Mouse (Mus musculus) lung, adult 2 months (tissue): ENCODE measurements around the gene Catsperd.

Experiments
- CTCF ChIP-seq: fragments of 200-500 bp; IDR thresholded peaks from 2 replicates; pipeline ENCODE4 v1.5.1; 2011; ENCODE audit warnings: mild to moderate bottlenecking, low read length, control low read depth; ENCODE audit not compliant: insufficient read depth
- POLR2A ChIP-seq: fragments of 200-500 bp; IDR thresholded peaks from 2 replicates; pipeline ENCODE4 v1.6.1; 2011; ENCODE audit warnings: low read depth, mild to moderate bottlenecking, control low read depth, low read length, borderline replicate concordance; ENCODE audit errors: extremely low read depth

GRCm38 (mm10) chr17:56706515-56706914 is 78.6 kb downstream of the Catsperd start:
- TF ChIP-seq CTCF: no peak
- TF ChIP-seq POLR2A: no peak
